Mouse (Mus musculus): Measurements from ENCODE around the gene Fzd5.

Fzd5 gene

GRCm38 (mm10) chr1:64733453-64734245 is 3.9 kb downstream of the Fzd5 start:
- peak; percentile 22 for DNase-seq (ENCODE audit: low spot score)

- no peak for DNase-seq (ENCODE audit: low spot score)
Observed at GRCm38 (mm10) chr1:64732637-64733200, 4.8 kb downstream of the Fzd5 start.

- no peak for DNase-seq (ENCODE audit: low spot score)
Observed at GRCm38 (mm10) chr1:64732161-64732560, 5.4 kb downstream of the Fzd5 start.

GRCm38 (mm10) chr1:64731341-64732020 is 6.1 kb downstream of the Fzd5 start:
- DNase-seq (ENCODE audit: low spot score), result no peak

- no peak for DNase-seq (ENCODE audit: low spot score)
Observed at GRCm38 (mm10) chr1:64730046-64730445, 7.5 kb downstream of the Fzd5 start.

GRCm38 (mm10) chr1:64721034-64721587 is 16.4 kb downstream of the Fzd5 start:
- no peak for DNase-seq (ENCODE audit: low spot score)

GRCm38 (mm10) chr1:64717504-64717903 is 20.0 kb downstream of the Fzd5 start:
- no peak for DNase-seq (ENCODE audit: low spot score)

- DNase-seq (ENCODE audit: low spot score), result no peak
Observed at GRCm38 (mm10) chr1:64716589-64717304, 20.8 kb downstream of the Fzd5 start.

- no peak for DNase-seq (ENCODE audit: low spot score)
Observed at GRCm38 (mm10) chr1:64715458-64715857, 22.1 kb downstream of the Fzd5 start.

- DNase-seq (ENCODE audit: low spot score), result no peak
Observed at GRCm38 (mm10) chr1:64712006-64712760, 25.4 kb downstream of the Fzd5 start.

- DNase-seq (ENCODE audit: low spot score), result no peak
Observed at GRCm38 (mm10) chr1:64709891-64710290, 27.7 kb downstream of the Fzd5 start.

- DNase-seq (ENCODE audit: low spot score), result no peak
Observed at GRCm38 (mm10) chr1:64706610-64707009, 30.9 kb downstream of the Fzd5 start.

- peak; percentile 46 for DNase-seq (ENCODE audit: low spot score)
Observed at GRCm38 (mm10) chr1:64705230-64705629, 32.3 kb downstream of the Fzd5 start.

- DNase-seq (ENCODE audit: low spot score), result no peak
Observed at GRCm38 (mm10) chr1:64701780-64702179, 35.8 kb downstream of the Fzd5 start.

GRCm38 (mm10) chr1:64695156-64695555 is 42.4 kb downstream of the Fzd5 start:
- DNase-seq (ENCODE audit: low spot score), result no peak

- DNase-seq (ENCODE audit: low spot score), result no peak
Observed at GRCm38 (mm10) chr1:64691581-64691980, 46.0 kb downstream of the Fzd5 start.

GRCm38 (mm10) chr1:64691121-64691551 is 46.4 kb downstream of the Fzd5 start:
- DNase-seq (ENCODE audit: low spot score), result no peak

- DNase-seq (ENCODE audit: low spot score), result peak; percentile 98
Observed at GRCm38 (mm10) chr1:64690213-64691013, 47.1 kb downstream of the Fzd5 start, which contains the start of gene Ccnyl1. Ccnyl1 (plus strand) TSS chr1:64690455.

- DNase-seq (ENCODE audit: low spot score), result peak; percentile 17
Observed at GRCm38 (mm10) chr1:64689561-64690212, 47.9 kb downstream of the Fzd5 start.

GRCm38 (mm10) chr1:64688046-64688445 is 49.5 kb downstream of the Fzd5 start:
- DNase-seq (ENCODE audit: low spot score), result no peak
